Mouse (Mus musculus) CD8-positive naive resting alpha-beta T cell, adult 2 months (primary cell): ENCODE measurements around the gene Rab29.
"Not testable (repeated sequence)": the region's sequence is repeated elsewhere in the genome, so short reads cannot be mapped to it uniquely, and the experiment has no call there.

Source experiments
- DNase-seq, 2 experiments: peaks; one replicate each; pipeline ENCODE4 v3.0.0; 2022; ENCODE audit warnings: low read depth in 2 of 2, low spot score in 2 of 2

Rab29 gene

DNA sequence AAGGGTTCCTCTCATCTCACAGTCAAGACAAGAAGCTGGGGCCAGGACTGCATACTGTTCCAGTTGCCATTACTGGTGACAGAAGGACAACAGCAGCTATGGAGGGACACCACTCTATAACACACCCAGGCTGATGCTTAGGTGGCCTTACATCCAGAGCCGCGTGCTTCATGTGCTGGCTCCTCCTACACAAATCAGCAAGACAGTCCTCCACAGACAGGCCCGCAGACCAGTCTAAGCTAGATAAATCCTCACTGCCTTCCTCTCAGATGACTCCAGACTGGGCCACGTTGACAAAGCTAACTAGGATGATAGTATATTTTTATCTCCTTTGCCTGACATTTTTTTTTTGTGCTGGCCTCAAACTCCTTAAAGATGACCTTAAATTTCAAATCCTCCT lies 5.2 kb upstream of the Rab29 start:
- DNase-seq: no peak

GRCm38 (mm10) chr1:131865596-131865995 lies 1.4 kb upstream of the Rab29 start:
- no peak for DNase-seq

- DNase-seq: no peak
Measured at GRCm38 (mm10) chr1:131866304-131866999, 572 bp upstream of the Rab29 start.

DNA sequence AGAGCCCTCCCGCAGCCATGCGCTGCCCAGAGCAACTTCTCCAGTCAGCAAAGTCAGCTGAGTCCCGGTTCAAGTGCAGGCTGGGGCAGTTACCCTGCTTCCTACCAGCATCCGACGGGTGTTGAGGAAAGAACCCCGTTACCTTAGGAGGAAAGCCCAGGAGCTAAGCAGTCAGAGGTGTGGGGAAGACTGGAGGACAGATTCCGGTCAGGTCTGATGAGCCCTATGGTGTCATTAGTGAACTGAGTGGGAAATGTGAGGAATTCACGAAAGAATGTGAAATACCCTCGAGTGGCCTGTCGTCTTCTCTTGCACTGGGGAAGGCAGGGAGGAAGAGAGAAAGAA lies 894 bp downstream of the Rab29 start:
- DNase-seq: peak in 1 of 2 experiments; percentile 9

- no peak for DNase-seq
Measured at GRCm38 (mm10) chr1:131869561-131869960, 2.5 kb downstream of the Rab29 start.

GRCm38 (mm10) chr1:131872856-131873255 lies 5.8 kb downstream of the Rab29 start:
- no peak for DNase-seq

- no peak for DNase-seq
Measured at GRCm38 (mm10) chr1:131879816-131880215, 12.8 kb downstream of the Rab29 start.

GRCm38 (mm10) chr1:131882787-131883186 lies 15.8 kb downstream of the Rab29 start:
- DNase-seq: peak; percentile 37 to 65

- DNase-seq: no peak
Measured at GRCm38 (mm10) chr1:131886173-131886572, 19.1 kb downstream of the Rab29 start.

DNA sequence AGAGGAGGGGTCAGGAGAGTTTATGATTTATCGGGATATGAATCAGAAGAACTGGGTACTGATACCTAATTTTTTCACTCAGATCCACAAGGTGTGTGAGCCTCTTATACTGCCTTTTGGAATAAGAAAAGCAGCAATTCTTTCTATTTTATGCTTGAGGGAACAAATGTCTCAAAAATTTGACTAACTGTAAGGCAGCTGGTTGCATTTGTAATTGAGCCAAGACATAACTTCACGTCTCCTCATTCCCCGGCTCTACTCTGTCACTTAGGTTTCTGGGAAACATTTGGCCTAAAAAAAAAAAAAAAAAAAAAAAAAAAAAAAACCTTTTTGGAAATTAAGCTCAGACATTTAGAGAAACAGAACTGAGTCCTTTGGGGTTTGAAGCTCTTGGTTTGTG lies 19.6 kb downstream of the Rab29 start:
- DNase-seq: no peak

- DNase-seq: no peak
Measured at GRCm38 (mm10) chr1:131890043-131890658, 23.1 kb downstream of the Rab29 start.

DNA sequence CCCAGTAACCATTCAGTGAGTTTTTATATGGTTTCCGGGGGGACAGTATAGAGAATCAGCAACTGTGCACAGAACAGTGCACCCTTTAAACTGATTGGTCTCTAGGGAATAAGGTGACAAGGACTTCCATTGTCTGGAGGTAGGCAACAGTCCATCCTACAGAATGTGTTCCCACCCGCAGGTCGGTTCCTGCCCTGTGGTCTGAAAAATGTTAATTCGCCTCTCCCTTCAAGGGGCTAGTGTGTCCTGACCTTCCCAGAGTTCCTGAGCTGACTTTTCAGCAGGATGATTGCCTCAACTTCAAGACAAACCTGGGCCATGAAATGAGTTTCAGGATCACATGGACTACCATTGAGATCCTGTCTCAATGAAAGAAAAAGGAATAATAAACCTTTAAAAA lies 24.4 kb downstream of the Rab29 start:
- DNase-seq: no peak

GRCm38 (mm10) chr1:131902679-131903078 lies 35.7 kb downstream of the Rab29 start:
- DNase-seq: no peak

- DNase-seq: no peak
Measured at GRCm38 (mm10) chr1:131903251-131903650, 36.2 kb downstream of the Rab29 start.

- no peak for DNase-seq
Measured at GRCm38 (mm10) chr1:131905497-131905896, 38.5 kb downstream of the Rab29 start.

DNA sequence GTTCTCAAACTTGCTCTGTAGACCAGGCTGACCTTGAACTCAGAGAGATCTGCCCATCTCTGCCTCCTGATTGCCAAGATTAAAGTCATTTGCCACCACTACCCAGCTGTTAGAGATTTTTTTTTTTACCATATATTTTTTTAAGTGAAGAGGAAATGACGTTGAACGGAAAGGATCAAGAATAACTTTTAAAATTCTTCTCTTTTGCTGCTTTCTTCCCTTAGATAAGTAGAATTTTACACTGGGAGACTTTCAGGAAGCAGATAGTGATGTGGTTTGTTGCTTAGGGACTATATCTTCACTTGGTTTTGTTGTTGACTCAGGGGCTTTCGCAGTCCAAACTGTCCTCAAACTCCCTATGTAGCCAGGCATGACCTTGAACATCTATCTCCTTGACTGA lies 41.4 kb downstream of the Rab29 start:
- DNase-seq: no peak

DNA sequence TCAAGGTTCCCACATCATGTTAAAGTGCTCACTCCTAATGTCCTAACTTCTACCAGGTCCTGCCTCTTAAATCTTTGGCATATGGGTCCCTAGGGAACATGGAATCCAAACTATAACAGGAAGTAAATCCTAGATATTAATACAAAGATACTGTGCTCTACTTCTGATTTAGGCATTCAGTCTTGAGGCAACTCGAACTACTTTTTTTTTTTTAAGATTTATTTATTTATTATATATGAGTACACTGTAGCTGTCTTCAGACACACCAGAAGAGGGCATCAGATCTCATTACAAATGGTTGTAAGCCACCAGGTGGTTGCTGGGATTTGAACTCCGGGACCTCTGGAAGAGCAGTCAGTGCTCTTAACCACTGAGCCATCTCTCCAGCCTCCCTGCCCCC lies 42.2 kb downstream of the Rab29 start:
- DNase-seq: not testable (repeated sequence)

- DNase-seq: peak; percentile 99 to 100
Measured at GRCm38 (mm10) chr1:131910001-131910648, 43.1 kb downstream of the Rab29 start, which contains the start of gene Nucks1. Gene Nucks1, plus strand, starts transcription at chr1:131910534.

DNA sequence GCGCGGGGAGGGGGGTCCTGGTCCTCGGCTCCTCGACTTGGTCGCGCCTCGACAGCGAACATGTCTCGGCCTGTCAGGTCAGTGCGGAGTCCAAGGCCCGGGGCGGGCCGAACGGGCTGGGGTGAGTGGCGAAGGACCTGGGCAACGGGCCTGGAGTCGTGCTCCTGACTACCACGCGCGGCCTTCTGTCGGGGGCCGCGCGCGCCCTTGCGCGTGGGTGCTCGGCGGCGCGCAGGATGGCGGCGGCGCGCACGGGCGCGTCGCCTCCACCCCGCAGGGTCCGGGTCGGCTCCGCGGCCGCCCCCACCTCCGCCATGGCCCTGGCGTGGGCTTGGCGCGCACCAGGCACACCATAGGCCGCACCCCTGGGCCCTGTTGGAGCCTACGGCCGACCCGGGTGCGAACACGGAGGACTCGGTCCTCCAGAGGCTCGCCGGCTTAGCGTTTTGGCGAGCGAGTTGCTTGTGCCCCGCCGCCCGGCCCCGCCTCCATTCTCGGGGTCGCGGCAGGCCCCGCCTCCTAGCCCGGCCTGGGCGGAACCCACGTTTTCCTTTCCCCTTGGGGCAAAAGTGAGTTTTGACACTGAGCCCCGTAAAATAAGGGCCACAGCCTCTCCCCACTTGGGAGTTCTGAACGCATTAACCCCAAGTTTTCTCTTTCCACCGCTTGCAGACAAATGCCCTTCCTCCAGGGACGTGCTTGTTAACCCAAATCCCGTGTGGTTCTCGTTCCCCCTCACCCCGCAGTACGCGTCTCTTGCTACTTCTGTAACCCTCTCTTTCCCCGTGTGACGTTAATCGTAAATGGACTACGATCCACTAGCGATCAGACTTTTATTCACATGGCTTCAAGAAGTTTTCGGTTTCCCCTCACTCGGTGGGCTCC lies 43.9 kb downstream of the Rab29 start:
- peak; percentile 73 to 85 for DNase-seq

DNA sequence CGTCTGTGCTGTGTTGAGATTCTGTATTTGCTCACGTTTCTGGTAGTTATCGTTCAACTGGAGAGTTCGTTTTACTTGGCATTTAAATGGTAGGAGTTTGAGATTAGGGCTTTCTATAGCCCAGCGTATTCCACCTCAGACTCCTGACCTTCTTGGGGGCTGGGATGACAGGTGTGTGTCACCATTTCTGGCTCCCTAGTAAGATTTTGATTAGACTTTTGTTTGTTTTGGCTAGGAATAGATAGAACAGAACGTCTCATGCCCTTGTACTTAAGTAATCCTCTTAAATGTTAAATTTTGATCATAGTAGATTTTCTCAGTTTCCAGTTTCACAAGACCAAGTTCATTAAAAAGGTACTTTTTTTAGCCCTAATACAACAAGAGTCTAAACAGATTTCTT lies 50.6 kb downstream of the Rab29 start:
- DNase-seq: no peak

- no peak for DNase-seq
Measured at GRCm38 (mm10) chr1:131919052-131919451, 52.0 kb downstream of the Rab29 start.
